Mouse (Mus musculus) yolk sac, embryonic 10.5 days (tissue): ENCODE results near the gene Krt14.

Source experiments
- DNase-seq: peaks from one replicate; pipeline ENCODE4 v3.0.0-alpha.2; 2017; ENCODE audit warnings: low spot score

The Krt14 gene

DNA sequence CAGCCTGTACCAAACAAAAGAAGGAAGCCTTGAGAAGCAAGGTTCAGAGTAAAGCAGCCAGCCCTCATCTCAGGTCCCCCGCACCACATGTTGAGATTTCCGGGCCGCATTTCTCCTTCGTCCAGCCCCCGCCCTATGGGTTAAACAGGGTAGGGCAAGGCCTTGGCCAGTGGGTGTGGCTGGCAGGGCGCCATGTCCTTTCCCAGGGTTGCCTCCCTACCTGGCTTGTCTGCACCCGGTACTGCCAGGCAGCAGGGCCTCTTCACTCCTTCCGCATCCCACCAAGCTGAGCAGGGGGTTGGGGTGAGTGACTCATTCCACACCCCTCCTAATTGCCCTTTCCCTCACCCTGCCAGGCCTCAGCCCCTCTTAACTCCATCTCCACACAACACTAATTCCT, 39.3 kb downstream of the Krt14 start:
- no peak for DNase-seq

DNA sequence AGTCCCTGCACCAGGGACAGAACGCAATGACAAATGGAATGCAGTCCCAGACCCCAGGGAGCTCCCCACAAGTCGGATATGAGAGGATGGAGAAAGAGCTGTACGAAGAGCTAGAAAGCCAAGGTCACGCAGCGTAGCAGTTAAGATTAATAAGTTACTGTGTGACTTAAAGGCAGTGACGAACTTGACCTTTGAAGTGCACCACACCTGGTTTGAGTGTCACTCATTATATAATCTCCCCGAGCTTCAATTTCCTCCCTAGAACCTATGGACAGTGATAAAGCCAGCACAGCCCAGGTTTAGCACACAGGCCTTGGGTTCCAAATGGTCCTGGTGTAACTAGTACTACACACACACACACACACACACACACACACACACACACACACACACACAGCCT, 43.0 kb downstream of the Krt14 start:
- DNase-seq, result no peak

DNA sequence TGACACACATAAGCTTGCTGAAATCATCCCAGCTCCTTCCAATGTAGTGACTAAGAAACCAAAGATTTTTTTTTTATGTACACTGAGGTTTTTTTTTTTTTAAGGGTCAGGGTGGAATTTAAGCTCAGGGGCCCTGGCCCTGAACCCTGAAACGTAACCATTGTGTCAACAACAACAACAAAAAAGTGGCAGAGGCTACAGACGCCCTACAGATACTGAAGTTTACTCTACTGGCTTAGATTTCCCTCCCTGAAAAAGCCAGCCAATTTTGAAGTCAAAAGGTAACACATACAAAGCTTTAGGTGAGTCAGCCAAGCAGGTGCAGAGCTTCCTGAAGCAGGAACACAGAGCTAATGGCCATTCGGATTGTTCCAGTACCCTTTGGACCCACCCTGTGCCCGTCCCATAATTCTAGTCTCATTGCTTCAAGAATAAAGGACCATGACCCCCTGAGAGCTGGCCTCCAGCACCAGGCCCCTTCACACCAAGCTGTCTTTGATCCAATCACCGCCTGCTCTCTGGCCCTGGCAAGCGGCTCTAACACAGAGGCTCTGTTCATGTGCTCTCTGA, 49.4 kb downstream of the Krt14 start:
- DNase-seq, result no peak

DNA sequence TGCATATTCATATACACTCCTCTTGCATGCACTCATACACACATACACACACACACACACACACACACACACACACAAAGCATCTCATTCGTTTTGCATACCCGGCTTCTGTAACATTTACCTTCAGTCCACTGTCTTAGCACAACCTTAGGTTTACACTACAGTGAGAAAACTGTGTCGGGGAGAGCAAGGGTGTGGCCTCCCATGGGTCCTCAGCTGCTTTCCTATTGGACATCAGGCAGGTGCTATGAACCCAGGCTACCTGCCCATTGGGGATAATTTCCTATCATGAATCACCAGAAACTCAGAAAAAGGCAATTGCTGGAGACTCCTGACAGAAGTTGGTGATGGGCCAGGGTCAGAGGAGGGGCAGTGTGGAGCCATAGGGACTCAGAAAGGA, 50.0 kb downstream of the Krt14 start:
- DNase-seq, result no peak

DNA sequence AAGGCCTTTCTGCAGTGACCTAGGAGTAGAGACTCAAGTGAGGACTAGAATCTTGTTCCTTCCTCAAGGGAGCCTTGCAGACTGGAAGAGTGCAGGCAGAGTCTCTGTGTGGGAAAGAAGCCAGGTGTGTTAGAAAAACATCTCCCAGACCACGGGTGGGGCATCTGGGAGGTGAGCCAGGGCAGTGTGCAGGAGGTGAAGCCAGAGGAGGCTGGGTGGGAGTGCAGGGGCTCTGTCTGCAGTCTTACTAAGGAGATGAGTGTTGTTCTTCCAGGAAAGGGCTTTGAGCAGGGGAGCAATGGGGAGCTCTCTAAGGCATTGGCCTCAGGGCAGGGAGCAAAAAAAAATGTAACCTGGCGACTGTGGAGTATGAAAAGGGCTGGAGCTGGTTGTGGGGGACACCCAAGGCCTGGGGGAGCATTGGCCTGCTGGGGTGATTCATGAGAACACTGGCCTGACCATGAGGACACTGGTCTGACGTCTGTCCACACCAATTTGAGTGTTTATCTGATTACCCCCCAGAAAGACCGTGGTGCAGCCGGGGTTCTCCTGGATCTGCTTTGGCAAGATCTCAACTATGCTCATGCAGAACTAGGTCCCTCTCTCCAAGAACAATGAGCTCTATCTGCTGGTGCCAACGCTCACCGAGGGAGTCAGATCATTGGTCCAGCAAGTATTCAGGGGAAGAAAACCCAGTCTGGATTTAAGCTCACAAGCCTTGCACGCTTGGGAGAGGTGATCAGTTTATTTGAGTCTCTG, 51.7 kb downstream of the Krt14 start:
- no peak for DNase-seq
